Mouse (Mus musculus) neutrophil, adult 65 days (primary cell): ENCODE data around the gene Appl2. TPM values are rescaled to one million over a fixed set of nuclear protein-coding genes. Genes with fewer than 3 reads are reported as not detected.

Source experiments
- total RNA-seq: library from RNA; stranded (reverse); gene quantifications from 2 replicates; pipeline ENCODE4 v1.2.4, GENCODE M21; 2023

Appl2 gene
- 15.1 and 16.7 TPM in 2 replicates for total RNA-seq

GRCm38 (mm10) chr10:83648131-83649020, at the start of gene Appl2:
TSS of gene Appl2 (minus strand) at chr10:83648738.

Other genes with a start within 250 kb of the Appl2 start
- 0.18 TPM in 1 of 2 replicates, not detected in the other for gene Aldh1l2, start 114.6 kb downstream of the Appl2 start, total RNA-seq
- 27.8 and 35.1 TPM in 2 replicates for gene Washc4, start 105.0 kb downstream of the Appl2 start, total RNA-seq
- gene 1500009L16Rik, start 74.1 kb upstream of the Appl2 start, total RNA-seq = not detected in 2 replicates